Mouse (Mus musculus): ENCODE data around the gene Epb41l5. TPM values are rescaled to one million over a fixed set of nuclear protein-coding genes. Genes with fewer than 3 reads are reported as not detected.
A peak's percentile ranks its signal among the peaks of the same experiment; 100 is the strongest.

The Epb41l5 gene
- 1 to 10 TPM; 4.4 to 5.4 TPM for total RNA-seq (2021)
- long read RNA-seq, full-length matches to known transcripts: 3 of 6 reads
- long read RNA-seq, partial matches to known transcripts: 0 of 6 reads
- long read RNA-seq, other reads (novel, unspliced or antisense): 3 of 6 reads

- DNase-seq (ENCODE audit: low spot score in 2 of 2): peak; percentile 36 to 67
Measured at GRCm38 (mm10) chr1:119648205-119649111, at the start of gene Epb41l5. TSS of gene Epb41l5 (minus strand) at chr1:119649000.

- no peak for DNase-seq (ENCODE audit: low spot score in 2 of 2)
Measured at GRCm38 (mm10) chr1:119696860-119697259, 48.1 kb upstream of the Epb41l5 start.

- DNase-seq (ENCODE audit: low spot score in 2 of 2): no peak
Measured at GRCm38 (mm10) chr1:119685773-119686558, 37.2 kb upstream of the Epb41l5 start.

- DNase-seq (ENCODE audit: low spot score in 2 of 2): no peak
Measured at GRCm38 (mm10) chr1:119681663-119682213, 32.9 kb upstream of the Epb41l5 start.

DNA sequence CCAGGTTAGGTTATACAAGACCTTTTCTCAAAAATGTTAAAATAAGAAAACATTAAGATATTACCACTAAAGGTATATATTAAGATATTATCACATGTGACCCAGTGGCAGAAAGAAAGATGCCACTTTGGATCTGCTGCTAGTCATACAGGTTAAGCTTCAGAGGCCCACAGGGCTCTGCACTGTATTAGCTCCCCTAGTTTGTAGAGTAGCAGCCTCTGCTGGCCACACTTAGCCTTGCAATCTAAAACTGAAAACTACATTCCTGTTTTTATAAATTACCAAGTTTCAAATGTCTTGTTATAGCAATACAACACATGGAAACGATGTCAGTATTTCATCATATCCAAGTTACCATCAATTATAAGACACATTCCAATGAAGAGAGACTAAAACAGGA, 26.2 kb upstream of the Epb41l5 start:
- DNase-seq (ENCODE audit: low spot score in 2 of 2): peak; percentile 10 to 47

- DNase-seq (ENCODE audit: low spot score in 2 of 2): no peak
Measured at GRCm38 (mm10) chr1:119666904-119667303, 18.1 kb upstream of the Epb41l5 start.

DNA sequence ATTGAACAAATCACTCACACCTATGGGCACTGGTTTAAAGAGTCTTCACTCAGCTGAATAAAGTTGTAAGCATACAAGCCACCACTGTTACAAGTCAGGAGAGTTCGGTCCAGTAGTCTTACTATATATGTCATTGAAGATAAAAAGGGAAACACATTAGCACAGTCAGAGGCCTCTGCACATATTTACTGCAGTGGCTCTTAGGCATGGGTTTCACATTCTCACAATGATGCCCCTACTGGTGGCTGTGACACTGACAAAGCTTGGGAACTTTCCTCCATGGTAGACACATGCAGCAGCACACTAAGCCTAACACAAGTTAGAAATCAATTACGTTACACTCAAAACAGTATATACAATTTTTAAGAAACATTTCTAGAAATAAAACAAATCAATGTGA, 5.5 kb upstream of the Epb41l5 start:
- DNase-seq (ENCODE audit: low spot score in 2 of 2): no peak

DNA sequence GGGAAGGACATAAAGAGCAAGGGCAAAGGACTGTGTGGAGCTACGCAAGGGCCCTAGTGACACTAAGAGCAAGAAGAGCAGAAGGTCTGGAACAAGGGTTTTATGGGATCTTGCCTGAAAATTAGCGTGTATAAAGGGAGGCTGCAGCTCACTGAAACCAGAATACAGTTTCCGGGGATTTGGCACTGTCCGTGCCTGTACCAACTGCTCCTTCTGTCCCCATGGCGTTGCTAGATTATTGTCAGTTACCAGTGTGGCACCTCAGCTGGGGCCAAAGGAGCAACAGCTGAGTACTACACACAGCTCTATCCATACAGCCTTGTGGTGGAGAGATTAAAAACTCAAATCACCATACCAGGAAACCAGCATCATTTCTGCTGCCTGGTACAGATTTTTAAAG, 1.6 kb upstream of the Epb41l5 start:
- DNase-seq (ENCODE audit: low spot score in 2 of 2): no peak

DNA sequence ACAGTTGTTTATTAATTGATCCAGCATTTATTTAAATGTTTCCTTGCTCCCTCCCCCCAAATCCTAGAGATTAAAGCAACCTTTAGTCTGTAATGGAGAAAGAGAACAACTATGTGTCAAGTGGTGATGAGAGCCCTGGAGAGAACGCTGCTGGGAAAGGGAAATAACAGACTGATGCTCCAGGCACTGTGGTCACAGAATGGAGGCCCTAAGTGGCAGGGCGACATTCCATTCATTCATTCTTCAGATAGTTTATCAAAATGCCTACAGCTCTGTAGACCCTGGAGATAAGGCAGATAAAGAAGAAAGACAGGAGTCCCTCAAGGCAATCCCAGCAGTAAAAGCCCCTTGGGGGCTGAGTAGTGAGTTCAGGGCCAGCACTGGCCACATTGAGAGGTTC, 827 bp upstream of the Epb41l5 start:
- no peak for DNase-seq (ENCODE audit: low spot score in 2 of 2)

GRCm38 (mm10) chr1:119646356-119646755, 2.4 kb downstream of the Epb41l5 start:
- no peak for DNase-seq (ENCODE audit: low spot score in 2 of 2)

DNA sequence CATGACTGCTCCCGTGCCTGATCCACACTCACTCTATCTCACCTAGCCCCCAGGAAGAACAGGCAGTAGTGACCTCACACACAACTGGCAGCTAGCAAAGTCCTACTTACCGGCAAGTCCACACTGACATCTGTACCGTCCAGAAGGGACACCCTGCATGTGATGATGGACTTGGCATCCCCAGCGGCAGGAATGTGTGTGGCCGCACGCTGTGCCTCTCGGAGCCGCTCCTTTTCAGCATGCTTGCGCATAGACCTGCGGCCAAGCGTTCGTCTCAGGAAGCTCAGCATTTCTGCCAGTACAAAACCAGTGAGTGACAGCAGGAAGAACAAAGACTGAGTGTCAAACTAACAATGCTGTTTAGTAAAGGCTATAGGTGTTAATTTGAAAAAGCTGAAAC, 6.4 kb downstream of the Epb41l5 start:
- DNase-seq (ENCODE audit: low spot score in 2 of 2): no peak

GRCm38 (mm10) chr1:119641090-119641812, 7.5 kb downstream of the Epb41l5 start:
- no peak for DNase-seq (ENCODE audit: low spot score in 2 of 2)

DNA sequence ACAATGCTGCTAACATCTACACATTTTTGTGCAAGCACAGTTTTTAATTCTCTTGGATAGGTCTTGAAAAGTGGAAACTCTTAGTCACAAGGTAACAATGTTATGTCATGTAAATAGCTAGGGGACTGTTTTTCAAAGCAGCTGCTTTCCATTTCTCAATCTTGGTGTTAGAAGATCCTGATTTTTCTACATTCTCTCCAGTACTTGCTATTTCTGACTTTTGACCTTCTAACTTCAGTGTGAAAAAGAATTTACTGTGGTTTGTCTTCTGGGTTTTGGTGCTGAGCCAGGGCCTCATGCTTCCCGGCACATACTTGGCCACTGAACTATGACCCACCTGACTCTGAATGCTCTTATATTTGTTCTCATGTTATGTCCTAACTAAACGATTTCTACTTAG, 8.8 kb downstream of the Epb41l5 start:
- DNase-seq (ENCODE audit: low spot score in 2 of 2): no peak

DNA sequence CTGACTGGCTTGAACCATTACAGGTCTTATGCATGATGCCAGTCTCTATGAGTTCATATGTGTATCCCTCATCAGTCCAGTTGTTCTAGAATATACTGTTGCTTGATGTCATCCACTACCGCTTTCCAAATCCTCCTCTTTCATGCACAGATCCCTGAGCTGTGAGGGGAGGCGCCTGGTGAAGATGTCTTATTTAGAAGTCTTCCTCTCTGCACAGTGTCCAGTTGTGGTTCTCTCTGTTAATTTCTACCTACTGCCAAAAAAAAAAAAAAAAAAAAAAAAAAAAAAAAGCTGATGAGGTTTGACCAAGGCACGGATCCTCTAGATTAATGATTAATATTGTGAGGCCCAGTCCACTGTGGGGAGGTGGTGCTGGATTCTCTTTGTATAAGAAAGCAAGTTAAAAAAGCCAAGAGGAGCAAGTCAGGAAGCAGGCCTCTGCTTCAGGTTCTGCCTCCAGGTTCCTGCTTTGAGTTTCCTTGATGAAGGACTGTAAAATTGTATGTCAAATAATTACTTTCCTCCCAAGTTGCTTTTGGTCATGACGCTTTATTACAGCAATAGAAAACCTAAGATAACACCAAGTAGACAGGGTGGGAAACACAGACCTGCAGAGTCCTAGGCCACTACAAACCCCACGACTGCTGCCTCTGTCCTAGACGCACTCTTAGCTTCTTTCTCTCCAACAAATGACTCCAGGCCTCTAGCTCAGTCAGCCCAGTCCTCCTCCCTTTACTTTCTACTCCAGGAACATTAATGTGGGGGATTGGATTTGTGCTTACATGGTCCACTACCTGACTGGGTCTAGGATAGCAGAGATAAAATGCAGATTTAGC, 11.4 kb downstream of the Epb41l5 start:
- no peak for DNase-seq (ENCODE audit: low spot score in 2 of 2)

- DNase-seq (ENCODE audit: low spot score in 2 of 2): no peak
Measured at GRCm38 (mm10) chr1:119634746-119635145, 14.1 kb downstream of the Epb41l5 start.

DNA sequence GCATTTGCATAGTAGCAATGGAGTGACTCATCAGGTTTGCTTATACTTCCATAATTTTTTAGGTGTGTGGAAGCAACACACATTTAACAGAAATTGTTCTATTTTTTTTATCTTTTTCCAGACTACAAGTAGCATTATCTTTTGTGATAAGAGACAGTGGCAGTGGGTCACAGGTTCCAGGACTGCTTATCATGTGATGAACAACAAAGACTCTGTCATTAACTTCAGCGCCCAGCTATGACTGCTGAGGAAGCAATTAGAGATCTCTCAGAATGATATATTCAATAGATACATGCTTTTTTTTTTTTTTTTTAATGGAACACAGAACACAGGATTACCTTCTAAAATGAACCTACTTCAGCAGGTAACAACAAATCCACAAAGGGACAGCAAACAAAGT, 18.4 kb downstream of the Epb41l5 start:
- no peak for DNase-seq (ENCODE audit: low spot score in 2 of 2)

DNA sequence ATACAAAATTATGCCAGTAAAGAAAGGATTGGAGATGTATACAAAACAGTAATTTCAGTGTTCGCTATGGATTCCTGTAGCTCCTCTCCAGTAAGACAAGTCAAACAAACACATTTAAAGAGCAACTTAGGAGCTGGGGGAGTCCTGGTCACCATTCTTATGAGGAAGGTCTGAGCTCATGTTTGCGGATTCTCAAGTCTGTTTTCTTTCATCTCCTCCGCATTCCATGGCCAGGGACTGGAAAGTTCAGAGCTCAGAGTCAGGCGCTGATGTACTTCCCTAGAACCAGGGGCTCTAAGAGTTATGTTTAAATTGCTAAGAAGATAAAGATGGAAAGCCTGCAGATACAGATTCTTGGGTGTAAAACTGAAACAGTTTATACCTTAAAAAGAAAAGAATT, 22.0 kb downstream of the Epb41l5 start:
- DNase-seq (ENCODE audit: low spot score in 2 of 2): no peak

DNA sequence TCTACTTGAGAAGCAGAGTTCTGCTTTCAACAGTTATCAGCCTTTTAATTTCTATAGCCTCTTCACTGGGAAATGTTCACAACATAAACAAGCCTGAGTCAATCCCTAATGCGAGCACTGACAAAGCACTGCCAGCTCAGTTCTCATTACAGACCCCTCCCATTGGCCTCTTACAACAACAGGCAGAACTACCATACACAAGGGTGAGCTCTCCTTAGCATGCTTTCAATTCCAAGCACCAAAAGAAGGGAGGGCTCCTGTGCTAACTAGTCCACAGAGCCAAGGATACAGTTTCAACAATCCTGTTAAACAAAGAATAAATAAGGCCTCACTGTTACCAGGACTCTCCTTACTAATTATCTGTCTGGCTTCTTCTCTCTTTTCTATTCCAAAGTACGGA, 24.4 kb downstream of the Epb41l5 start:
- DNase-seq (ENCODE audit: low spot score in 2 of 2): no peak

GRCm38 (mm10) chr1:119605396-119605795, 43.4 kb downstream of the Epb41l5 start:
- no peak for DNase-seq (ENCODE audit: low spot score in 2 of 2)

- DNase-seq (ENCODE audit: low spot score in 2 of 2): no peak
Measured at GRCm38 (mm10) chr1:119602448-119602847, 46.4 kb downstream of the Epb41l5 start.

Measured in layer of hippocampus, adult 18-20 months (tissue).